Mouse (Mus musculus) midbrain, embryonic 12.5 days (tissue): Measurements from ENCODE around the gene Camk1d. TPM values are rescaled to one million over a fixed set of nuclear protein-coding genes. Genes with fewer than 3 reads are reported as not detected.

Experiments used
- ATAC-seq: fragments of 200-750 bp; cut with Nextera tagmentation; 2 replicates; pipeline ENCODE4 v1.8.0; 2017; ENCODE audit warnings: low read depth, moderate TSS enrichment, moderate library complexity; ENCODE audit not compliant: low FRiP score
- H3K27ac ChIP-seq: fragments of 300-500 bp; sonication (generic); replicated peaks from 2 replicates; pipeline ENCODE4 v1.5.1; 2016; ENCODE audit warnings: mild to moderate bottlenecking
- H3K27me3 ChIP-seq: fragments of 300-500 bp; sonication (generic); 2 replicates; pipeline ENCODE4 v1.6.1; 2016; ENCODE audit warnings: mild to moderate bottlenecking
- H3K36me3 ChIP-seq: fragments of 300-500 bp; sonication (generic); 2 replicates; pipeline ENCODE4 v1.6.1; 2016
- H3K4me1 ChIP-seq: fragments of 300-500 bp; sonication (generic); 2 replicates; pipeline ENCODE4 v1.6.1; 2016
- H3K4me2 ChIP-seq: fragments of 300-500 bp; sonication (generic); replicated peaks from 2 replicates; pipeline ENCODE4 v1.6.1; 2016; ENCODE audit warnings: mild to moderate bottlenecking, moderate library complexity
- H3K4me3 ChIP-seq: fragments of 300-500 bp; sonication (generic); 2 replicates; pipeline ENCODE4 v1.5.1; 2016; ENCODE audit warnings: mild to moderate bottlenecking
- H3K9ac ChIP-seq: fragments of 300-500 bp; sonication (generic); replicated peaks from 2 replicates; pipeline ENCODE4 v1.6.1; 2016; ENCODE audit warnings: mild to moderate bottlenecking, moderate library complexity
- H3K9me3 ChIP-seq: fragments of 300-500 bp; sonication (generic); 2 replicates; pipeline ENCODE4 v1.6.1; 2016; ENCODE audit warnings: mild to moderate bottlenecking
- WGBS: fragments of 180-500 bp; shearing (Covaris S2); methylation state at CpG from one replicate; pipeline ENCODE4 v1.1.7; 2016; 5-methylcytosine and 5-hydroxymethylcytosine counted together
- polyA plus RNA-seq: library from polyadenylated mRNA; unstranded; fragments of >200 nt; fragmentation: Nextera tagmentation; extraction: Ambion mirVana; gene quantifications from 2 replicates; pipeline ENCODE4 v1.2.1, GENCODE M21; 2016

Gene Camk1d
- polyA plus RNA-seq, 1 experiment from 2014 or later: 3.2 TPM

DNA sequence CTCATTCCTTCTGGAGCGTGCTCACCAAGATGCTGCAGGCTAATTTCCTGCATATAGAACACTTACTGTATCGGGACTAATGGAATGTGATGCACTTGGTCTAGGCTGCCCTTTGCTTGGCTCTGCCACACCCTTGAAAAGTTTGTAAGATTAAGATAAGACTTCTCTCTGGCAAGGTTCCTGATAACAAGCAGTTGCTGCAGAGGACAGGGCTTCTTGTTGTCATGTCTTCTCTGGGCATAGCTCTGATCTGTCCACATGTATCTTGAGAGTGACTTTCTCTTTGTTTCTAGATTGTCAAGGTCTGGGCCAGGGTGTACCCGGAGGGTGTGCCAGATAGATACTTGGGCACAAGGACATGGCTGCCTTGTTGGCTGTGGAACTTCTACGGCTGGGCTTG, 398.1 kb downstream of the Camk1d start:
- no peak for ATAC-seq
- Histone ChIP-seq H3K4me3 (no peak overlapping the region), H3K9me3 (no peaks in the 10 kb centered on the region), H3K4me2 (no peak overlapping the region), H3K36me3 (no peaks in the 10 kb centered on the region), H3K9ac (no peak overlapping the region), H3K27ac (no peak overlapping the region), H3K27me3 (peaks cover 65% of the 10 kb centered on the region), H3K4me1 (peaks cover 13% of the 10 kb centered on the region)
- 87% methylated on average over 4 of the region's 4 CpGs for WGBS

DNA sequence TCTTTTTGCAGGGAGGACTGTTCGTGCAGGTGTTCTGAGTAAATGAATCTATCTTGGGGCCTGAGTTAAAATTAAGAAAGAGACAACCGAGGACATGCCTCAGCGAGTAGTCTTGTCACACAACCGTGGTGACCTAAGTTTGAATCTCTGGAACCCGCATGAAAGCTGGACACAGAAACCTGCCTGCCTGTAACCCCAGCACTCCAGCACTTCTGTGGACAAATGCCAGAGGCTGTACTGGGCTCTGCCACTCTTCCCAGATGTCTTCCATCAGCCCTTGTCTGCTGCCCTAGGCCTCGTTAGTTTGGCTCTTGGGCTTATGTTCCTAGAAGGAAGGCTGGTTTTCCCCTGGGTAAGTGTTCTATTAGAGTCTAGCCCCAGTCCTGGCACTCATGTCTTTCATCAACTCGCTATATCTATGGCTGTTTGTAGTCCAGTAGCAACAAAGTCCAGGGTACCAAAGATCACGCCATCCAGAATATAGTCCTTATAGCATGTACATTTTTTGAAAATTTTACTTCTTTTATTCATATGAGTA, 399.0 kb downstream of the Camk1d start:
- WGBS: 45% methylated on average over 8 of the region's 8 CpGs
- no peak for ATAC-seq
- no peaks in the 10 kb centered on the region for H3K9me3 ChIP-seq
- no peak overlapping the region for H3K4me3 ChIP-seq
- 0 out of 2 replicates have a peak overlapping the region, but pooled peaks have one; percentile 1 for H3K4me2 ChIP-seq
- H3K36me3 ChIP-seq: no peaks in the 10 kb centered on the region
- H3K4me1 ChIP-seq: peaks cover 13% of the 10 kb centered on the region
- peak overlapping the region; percentile 61 for H3K27ac ChIP-seq
- H3K9ac ChIP-seq: no peak overlapping the region
- peaks cover 72% of the 10 kb centered on the region for H3K27me3 ChIP-seq

DNA sequence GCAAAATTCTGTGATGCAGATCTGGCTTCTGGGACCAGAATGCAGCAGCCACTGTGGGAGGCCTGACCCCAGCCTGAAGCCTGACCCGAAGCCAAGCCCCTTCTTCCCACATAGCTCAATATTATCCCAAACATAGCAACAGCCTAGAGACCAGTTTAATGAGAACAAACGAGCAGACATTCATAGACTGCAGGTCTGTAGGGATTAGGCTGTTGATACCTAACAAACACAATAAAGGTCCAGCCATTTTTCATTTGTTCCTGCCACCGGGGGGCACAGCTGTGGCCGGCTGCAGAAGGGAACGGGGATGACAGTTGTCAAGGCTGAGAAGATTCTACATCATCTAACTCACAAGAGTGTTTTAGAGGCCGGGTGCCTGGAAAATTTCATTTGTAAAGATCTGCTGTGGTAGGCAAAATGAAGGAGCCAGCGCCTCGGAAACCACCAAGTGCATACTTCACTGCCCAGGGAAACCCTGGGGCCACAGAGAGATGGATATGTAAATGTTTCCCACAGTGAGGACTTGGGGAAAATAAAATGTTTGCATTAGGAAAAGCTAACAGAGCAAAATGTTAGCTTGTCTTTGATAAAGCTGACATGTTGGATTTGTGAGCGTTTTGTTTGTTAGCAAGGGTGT, 399.7 kb downstream of the Camk1d start:
- H3K9me3 ChIP-seq: no peaks in the 10 kb centered on the region
- 6% methylated on average over 9 of the region's 9 CpGs for WGBS
- H3K27me3 ChIP-seq: peaks cover 69% of the 10 kb centered on the region
- ATAC-seq: peak; percentile 95
- peak overlapping the region; percentile 61 for H3K27ac ChIP-seq
- no peak overlapping the region for H3K4me3 ChIP-seq
- H3K4me2 ChIP-seq: no peak overlapping the region; the same call in 1 of the 2 replicates
- H3K4me1 ChIP-seq: peaks cover 13% of the 10 kb centered on the region
- no peaks in the 10 kb centered on the region for H3K36me3 ChIP-seq
- no peak overlapping the region for H3K9ac ChIP-seq

DNA sequence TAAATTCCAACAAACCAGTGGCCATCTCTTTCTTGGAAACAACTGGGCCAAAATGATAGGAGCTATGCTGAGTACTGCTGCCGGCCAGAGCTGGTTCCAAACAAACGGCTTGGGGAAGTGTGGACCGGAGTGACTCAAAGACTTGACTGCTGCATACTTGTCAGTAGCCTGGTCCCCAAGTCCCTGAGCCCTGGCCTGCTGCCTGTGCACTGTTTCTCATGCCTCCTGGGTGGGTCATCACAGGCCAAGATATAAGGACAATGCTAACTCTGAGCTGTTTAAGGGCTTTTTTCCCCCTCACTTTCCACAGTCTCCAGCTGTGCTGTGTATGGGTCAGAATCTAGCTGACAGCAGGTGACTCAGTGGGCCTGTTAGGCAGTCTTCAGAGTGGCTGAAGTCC, 409.2 kb downstream of the Camk1d start:
- Histone ChIP-seq H3K4me1 (no peaks in the 10 kb centered on the region), H3K36me3 (no peaks in the 10 kb centered on the region), H3K4me2 (no peak overlapping the region), H3K27me3 (no peaks in the 10 kb centered on the region; the same call in 1 of the 2 replicates), H3K9ac (no peak overlapping the region), H3K4me3 (no peak overlapping the region), H3K27ac (no peak overlapping the region), H3K9me3 (no peaks in the 10 kb centered on the region)
- no peak for ATAC-seq
- WGBS: 90% methylated on average over 3 of the region's 3 CpGs

DNA sequence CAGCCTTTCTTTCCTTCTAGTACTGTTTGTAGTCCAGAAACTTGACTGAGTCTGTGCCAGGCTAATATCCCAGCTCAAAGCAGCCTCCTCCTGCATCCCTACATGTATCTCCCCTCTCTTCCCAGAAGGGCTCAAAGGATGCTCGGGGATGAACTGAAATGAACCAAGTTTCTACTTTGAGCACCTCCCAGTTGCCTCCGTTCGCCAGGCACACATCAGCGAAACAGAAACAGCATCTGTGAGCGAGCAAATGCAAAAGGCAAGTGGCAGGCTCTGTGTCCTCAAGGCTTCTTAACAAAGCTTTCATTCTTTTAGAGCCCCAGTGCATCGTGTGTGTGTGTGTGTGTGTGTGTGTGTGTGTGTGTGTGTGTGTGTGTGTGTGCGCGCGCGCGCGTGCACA, 409.9 kb downstream of the Camk1d start:
- Histone ChIP-seq H3K4me3 (no peak overlapping the region), H3K4me1 (no peaks in the 10 kb centered on the region), H3K36me3 (no peaks in the 10 kb centered on the region), H3K4me2 (no peak overlapping the region), H3K9me3 (no peaks in the 10 kb centered on the region), H3K27me3 (no peaks in the 10 kb centered on the region; the same call in 1 of the 2 replicates), H3K27ac (no peak overlapping the region), H3K9ac (no peak overlapping the region)
- no peak for ATAC-seq
- 91% methylated on average over 12 of the region's 12 CpGs for WGBS

DNA sequence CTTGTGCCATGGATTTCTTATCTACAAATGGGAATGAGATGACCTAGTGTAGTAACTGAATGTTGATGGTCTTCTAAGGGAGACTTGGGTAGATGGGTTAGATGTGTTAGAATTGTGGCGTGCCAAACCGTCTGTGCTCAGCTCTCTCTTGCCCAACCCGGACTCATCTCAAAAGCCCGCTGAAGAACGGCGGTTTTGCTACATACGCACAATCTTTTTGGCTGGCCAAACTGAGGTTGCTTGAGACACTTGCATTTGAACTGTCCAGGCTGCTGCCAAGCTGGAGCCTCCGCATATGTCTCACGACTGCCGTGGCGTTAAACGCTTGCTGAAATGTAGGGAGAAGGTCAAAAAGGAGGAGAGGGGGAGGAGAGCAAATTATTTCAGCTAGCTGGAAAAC, 413.0 kb downstream of the Camk1d start:
- no peaks in the 10 kb centered on the region for H3K36me3 ChIP-seq
- no peak for ATAC-seq
- 95% methylated on average over 12 of the region's 12 CpGs for WGBS
- no peak overlapping the region for H3K27ac ChIP-seq
- H3K9me3 ChIP-seq: no peaks in the 10 kb centered on the region
- no peaks in the 10 kb centered on the region for H3K4me1 ChIP-seq
- H3K4me3 ChIP-seq: no peak overlapping the region
- H3K4me2 ChIP-seq: no peak overlapping the region
- no peak overlapping the region for H3K9ac ChIP-seq
- H3K27me3 ChIP-seq: no peaks in the 10 kb centered on the region

DNA sequence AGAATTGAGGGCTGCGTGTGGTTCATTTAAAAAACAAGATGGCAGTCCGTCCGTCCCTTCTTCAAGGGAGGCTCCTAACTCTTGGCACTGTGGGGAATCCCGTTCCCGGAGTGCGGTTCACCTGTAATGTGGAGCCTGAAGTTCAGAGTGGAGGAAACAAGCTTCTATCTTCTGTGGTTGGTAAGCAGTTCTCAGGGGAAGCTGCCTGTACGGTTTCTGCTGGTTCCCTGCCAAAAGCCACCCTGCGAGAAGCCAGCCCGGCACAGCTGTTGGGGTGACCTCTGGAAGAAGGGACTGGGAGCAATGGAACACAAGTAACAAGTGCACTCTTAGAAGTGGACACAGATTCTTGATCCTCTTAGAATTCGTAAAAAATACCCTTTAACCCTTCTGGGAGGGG, 416.2 kb downstream of the Camk1d start:
- H3K4me3 ChIP-seq: no peak overlapping the region
- H3K4me1 ChIP-seq: no peaks in the 10 kb centered on the region
- H3K27me3 ChIP-seq: no peaks in the 10 kb centered on the region
- no peak overlapping the region for H3K4me2 ChIP-seq
- WGBS: 84% methylated on average over 10 of the region's 10 CpGs
- no peaks in the 10 kb centered on the region for H3K36me3 ChIP-seq
- no peak overlapping the region for H3K9ac ChIP-seq
- ATAC-seq: no peak
- no peak overlapping the region for H3K27ac ChIP-seq
- H3K9me3 ChIP-seq: no peaks in the 10 kb centered on the region

DNA sequence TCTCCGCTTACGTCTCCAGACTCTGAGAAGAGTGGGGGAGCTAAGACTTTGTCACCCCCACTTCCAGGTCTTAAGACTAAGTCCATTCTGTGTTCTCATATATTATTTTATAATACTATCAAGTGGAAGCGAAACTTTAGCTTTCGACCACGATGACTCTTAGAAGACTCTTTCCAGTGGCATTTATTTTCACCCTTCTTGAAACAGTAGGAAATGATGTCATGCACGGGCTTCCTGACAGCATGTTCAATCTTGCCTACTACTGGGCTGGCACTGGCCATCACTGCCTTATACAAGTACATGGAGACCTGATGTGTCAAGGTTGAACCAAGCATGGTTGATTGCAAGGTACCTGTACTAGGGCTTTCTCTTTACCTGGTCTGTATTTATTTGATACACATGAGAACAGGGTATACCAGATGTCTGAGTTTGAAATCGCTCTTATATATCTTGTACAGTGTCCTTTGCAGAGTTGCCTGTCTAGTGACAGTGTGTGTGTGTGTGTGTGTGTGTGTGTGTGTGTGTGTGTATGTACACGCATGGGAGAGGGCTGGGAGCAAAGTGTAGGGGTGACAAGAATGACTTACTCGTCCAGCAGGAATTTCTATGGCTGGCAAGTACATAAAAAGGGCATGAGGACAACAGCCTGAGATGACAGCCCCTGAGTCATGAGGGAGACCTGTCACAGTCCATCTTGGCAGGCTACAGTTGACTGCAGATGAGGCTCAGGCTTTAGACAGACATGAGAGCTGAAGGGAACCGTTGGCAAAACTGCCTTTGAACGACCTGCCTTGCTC, 417.4 kb downstream of the Camk1d start:
- Histone ChIP-seq H3K4me2 (no peak overlapping the region), H3K27me3 (no peaks in the 10 kb centered on the region), H3K4me1 (no peaks in the 10 kb centered on the region), H3K9me3 (no peaks in the 10 kb centered on the region), H3K4me3 (no peak overlapping the region), H3K27ac (no peak overlapping the region), H3K36me3 (no peaks in the 10 kb centered on the region), H3K9ac (no peak overlapping the region)
- ATAC-seq: no peak
- WGBS: 90% methylated on average over 11 of the region's 11 CpGs

DNA sequence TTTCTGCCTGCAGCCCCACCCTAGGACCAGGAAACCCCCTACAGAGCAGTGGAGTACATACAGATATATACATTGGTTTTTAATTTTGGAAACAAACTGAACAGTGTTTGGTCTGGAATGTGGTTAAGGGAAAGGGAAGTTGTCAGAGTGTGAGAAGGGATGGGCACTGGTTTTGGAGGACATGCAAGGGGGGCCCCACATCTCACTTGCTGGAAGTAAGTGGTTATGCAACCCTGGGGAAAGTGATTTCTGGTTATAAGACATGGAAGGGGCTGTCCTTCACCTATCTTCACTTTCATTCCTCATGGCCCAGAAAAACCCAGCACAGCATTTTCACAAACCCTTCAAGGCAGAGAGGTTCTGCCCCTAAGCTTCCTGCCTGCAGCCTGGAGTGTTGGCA, 419.2 kb downstream of the Camk1d start:
- Histone ChIP-seq H3K9ac (no peak overlapping the region), H3K4me2 (no peak overlapping the region), H3K27me3 (no peaks in the 10 kb centered on the region), H3K4me1 (no peaks in the 10 kb centered on the region), H3K36me3 (no peaks in the 10 kb centered on the region), H3K9me3 (no peaks in the 10 kb centered on the region), H3K27ac (no peak overlapping the region), H3K4me3 (no peak overlapping the region)
- ATAC-seq: no peak

DNA sequence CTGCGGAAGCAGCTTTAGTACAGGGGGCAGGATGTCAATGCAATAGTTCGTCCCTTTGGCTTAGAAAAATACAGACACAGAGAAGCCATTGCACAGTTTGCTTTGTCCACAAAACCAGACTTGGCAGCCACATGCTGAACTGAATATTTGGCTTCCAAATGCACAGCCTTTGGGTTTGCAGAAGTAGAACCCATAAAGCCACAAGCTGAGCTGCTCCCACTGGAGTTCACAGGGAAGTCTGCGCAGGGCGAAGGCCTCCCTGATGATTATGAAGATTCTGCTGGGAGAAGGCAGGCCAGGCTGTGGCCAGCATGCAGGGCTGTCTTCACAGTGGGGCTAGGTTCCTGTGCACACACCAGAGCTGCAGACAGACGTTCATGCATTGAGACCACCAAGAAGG, 419.9 kb downstream of the Camk1d start:
- H3K36me3 ChIP-seq: no peaks in the 10 kb centered on the region
- H3K27ac ChIP-seq: no peak overlapping the region
- ATAC-seq: no peak
- H3K4me2 ChIP-seq: no peak overlapping the region
- 71% methylated on average over 5 of the region's 5 CpGs for WGBS
- H3K4me1 ChIP-seq: no peaks in the 10 kb centered on the region
- no peak overlapping the region for H3K9ac ChIP-seq
- H3K9me3 ChIP-seq: no peaks in the 10 kb centered on the region
- no peaks in the 10 kb centered on the region for H3K27me3 ChIP-seq
- no peak overlapping the region for H3K4me3 ChIP-seq

DNA sequence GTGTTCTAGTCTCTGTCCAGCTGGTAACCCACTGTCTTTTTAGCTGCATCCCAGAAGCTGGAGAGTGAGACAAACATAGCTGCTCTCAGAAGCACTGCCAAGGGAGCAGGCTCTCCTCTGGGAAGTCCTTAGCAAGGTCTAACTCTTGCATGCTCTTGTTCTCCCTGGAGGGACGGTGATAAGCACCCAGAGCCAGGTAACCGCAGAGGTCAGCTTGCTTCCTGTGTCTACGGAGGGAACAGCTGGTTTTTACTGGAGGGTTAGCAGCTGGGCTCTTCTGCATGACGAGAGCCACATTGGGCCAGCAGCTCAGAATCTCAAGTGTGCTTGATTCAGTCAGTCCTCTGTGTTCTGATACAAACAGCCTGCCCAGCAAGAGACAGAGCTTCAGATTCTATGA, 425.7 kb downstream of the Camk1d start:
- Histone ChIP-seq H3K36me3 (no peaks in the 10 kb centered on the region), H3K27ac (no peak overlapping the region), H3K4me2 (no peak overlapping the region), H3K4me1 (no peaks in the 10 kb centered on the region), H3K9ac (no peak overlapping the region), H3K27me3 (no peaks in the 10 kb centered on the region), H3K9me3 (0 out of 2 replicates have a peak, but pooled peaks cover 2% of the 10 kb centered on the region), H3K4me3 (no peak overlapping the region)
- ATAC-seq: no peak
- WGBS: 78% methylated on average over 4 of the region's 4 CpGs

DNA sequence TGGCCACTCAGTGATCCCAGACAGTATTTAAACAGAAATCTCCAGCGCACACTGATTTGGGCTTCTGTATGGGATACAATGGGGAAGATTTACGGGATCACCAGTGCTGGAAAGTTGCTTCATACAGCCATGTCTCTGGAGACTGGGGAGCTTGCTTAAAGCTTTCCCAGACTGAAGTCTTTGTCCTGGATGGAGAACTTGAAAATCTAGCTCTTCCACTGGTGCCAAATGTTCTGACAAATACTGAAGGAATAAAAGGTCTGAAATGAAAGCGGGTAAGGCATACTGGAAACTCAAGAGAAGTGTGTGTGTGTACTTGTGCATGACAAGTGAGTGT, 427.3 kb downstream of the Camk1d start:
- Histone ChIP-seq H3K27ac (no peak overlapping the region), H3K27me3 (no peaks in the 10 kb centered on the region), H3K4me1 (no peaks in the 10 kb centered on the region), H3K9ac (no peak overlapping the region), H3K4me2 (no peak overlapping the region), H3K36me3 (no peaks in the 10 kb centered on the region), H3K9me3 (0 out of 2 replicates have a peak, but pooled peaks cover 2% of the 10 kb centered on the region), H3K4me3 (no peak overlapping the region)
- WGBS: 90% methylated on average over 3 of the region's 3 CpGs
- ATAC-seq: no peak
